Mouse (Mus musculus): ENCODE data around the gene Timm10. TPM values are rescaled to one million over a fixed set of nuclear protein-coding genes. Genes with fewer than 3 reads are reported as not detected.
"Not testable (repeated sequence)": the region's sequence is repeated elsewhere in the genome, so short reads cannot be mapped to it uniquely, and the experiment has no call there.

Gene Timm10
- 10 to 100 TPM; 45.2 to 52.3 (median 46.5) TPM for total RNA-seq (2022)

DNA sequence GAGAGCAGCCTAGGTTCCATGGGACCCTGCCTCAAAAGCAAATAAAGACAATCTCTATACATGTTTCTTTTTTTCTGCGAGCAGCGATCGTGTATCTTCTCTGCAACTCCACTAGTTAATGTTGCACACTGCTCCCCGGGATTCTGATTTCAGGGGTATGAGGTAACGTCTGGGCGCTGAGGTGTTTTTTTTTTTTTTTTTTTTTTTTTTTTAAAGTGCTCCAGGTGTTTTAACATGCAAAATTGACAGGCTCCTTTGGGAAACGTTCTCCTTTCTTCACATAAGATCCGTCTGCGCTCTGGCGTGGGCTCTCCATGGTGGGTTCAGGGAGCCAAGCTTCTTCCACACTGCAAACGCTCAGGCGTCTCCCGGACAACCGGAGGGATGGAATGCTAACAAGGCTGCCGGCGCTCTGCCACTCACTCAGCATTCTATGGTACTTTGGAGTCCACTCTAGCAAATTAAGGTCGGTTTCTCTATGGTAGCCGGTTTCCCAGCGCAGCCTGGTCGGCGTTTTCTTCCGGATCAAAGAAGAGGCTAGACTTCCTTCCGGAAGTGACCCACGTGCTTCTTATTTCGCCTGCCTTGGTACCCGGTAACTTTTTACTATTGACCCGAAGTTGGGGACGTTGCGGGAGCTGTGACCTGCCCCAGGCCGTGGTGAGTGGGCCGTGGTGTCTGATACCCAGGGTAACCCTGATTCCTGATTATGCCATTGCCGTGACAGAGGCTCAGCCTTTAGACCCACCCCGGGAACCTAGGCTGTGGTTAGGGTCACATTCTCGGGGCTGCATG is at the start of gene Timm10:
Gene Timm10 (plus strand): TSS at position 510 of the 795 bp plus-strand sequence.
- DNase-seq (ENCODE audit: low spot score in 2 of 2) = peak; percentile 71 to 92

DNA sequence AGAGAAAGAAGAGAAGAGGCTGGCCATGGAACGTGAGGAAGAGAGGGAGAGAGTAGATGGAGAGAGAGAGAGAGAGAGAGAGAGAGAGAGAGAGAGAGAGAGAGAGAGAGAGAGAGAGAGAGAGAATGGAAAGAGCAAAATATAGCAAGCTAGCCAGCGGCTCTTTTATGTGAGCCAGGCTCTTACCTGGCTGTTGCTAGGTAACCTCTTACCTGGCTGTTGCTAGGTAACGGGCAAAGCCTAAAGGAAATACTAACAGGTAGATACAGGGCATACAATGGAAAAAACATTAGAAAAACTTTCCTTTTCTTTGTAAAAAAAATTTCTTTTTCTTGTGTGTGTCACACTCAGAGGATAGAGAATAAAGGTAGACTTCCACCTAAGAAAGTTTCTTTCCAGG is 49.1 kb upstream of the Timm10 start:
- DNase-seq (ENCODE audit: low spot score in 2 of 2) = no peak

DNA sequence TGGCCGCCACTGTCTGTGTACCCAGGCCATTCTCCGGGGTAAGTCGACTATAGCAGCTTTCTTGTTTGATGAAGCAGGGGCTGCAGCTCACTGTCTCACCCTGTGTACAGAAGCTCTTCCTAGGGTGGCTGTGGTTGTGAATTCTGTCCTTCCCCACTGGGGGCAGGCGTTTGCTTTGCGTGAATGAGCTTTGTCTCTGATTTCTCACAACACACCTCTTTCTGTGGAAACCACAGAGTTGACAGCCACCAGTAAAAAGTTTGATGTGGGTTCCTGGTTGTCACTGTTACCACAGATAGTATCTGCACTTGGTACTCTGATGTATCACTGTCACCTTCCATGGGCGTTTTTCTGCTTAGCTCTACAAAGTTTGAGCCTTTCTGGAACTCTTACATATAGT is 47.6 kb upstream of the Timm10 start:
- no peak for DNase-seq (ENCODE audit: low spot score in 2 of 2)

DNA sequence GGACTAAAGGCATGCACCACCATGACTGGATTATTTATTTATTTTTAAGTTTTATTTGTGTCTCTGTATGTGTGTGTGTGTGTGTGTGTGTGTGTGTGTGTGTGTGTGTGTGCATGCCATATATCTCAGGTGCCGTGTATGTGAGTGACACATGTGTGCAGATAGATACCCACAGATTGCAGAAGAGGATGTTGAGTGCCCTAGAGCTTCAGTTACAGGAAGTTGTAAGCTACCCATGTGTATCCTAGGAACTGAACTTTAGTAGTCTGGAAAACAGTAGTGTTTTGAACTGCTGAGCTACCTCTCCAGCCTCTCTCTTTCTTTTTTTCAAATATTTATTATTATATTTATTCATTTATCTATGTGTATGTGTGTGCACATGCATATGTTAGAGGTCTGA is 43.5 kb upstream of the Timm10 start:
- DNase-seq (ENCODE audit: low spot score in 2 of 2) = no peak

DNA sequence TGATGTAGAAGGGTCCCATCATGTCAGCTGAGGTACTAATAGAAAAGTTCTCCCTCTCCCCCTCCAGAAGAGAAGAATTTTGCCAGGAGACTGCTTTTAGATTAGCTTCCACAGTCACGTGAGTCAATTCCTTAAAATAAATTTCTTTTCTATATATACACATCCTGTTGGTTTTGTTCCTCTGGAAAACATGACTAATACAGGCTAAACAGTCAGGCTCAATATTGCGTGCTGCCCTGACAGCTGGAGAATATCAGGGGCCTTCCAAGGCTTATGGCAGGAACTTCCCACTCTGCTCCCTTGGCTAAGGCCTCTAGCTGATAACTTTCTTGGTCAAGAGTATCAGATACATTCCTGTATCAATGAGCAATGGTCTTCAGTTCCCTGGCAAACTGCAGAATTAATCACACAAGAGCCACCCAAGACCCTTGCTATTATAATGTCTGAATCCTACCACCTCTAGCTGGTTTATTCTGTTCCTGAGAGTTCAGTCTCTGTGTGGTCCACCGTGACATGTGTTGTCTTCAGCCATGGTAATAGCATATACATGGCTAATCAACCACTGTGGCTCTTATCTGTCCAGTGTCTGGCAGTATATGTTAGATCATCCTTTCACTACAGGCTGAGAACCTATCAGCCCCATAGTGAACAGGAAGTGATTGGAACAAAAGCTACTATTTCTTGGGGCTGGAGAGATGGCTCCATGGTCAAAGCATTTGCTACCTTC is 42.8 kb upstream of the Timm10 start:
- DNase-seq (ENCODE audit: low spot score in 2 of 2) = no peak

DNA sequence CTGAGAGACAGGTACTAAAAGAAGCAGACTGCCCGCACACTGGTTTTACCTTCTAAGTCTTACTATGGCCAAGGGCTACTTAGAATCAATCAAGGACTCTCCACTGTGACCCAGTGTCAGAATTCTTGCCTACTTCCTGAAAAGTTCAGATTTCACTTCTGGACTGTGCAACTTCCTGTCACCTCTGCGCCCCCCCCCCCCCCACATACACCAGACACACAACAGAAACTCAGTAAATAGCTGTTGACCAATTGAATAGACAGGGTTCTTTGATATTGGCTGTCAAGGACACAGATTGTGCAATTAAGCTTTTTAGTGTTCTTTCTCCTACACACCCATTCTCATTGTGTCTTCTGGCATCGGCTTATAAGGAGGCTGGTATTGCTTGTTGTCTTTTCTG is 38.5 kb upstream of the Timm10 start:
- no peak for DNase-seq (ENCODE audit: low spot score in 2 of 2)

DNA sequence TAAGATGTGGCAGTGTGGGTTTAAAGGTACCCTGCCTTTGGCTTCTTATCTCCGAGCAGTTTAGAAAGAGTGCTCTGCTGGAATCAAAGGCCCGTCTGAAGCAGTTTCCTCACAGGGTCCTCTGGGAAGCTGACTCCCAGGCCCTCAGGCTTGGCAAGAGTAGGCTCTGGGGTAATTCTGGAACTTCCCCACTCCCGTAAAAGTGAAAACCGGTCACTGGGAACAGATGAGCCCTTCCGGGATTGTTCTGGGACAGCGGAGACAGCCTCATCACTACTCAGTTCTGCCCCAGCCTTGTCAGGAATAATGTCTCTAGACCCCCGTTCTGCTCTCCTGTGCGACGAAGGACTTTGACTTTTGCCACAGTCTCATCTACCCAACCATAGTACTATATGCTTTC is 36.4 kb upstream of the Timm10 start:
- DNase-seq (ENCODE audit: low spot score in 2 of 2) = no peak

DNA sequence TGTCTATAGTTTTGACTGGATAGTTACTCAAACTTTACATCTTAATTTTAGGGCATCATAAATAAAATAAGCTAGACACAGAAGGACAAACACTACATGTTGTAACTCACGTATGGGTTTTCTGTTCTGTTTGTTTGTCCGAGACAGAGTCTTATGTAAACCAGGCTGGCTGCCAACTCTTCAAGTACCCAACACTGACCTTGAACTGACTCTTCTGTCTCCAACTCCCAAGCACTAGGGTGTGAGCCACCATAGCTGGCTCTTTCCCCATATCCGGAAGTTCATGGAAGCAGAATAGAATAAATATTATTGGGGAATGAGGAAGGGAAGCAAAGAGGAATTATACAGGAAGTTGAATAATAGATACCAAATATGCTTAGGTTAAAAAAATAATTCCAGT is 34.3 kb upstream of the Timm10 start:
- no peak for DNase-seq (ENCODE audit: low spot score in 2 of 2)

DNA sequence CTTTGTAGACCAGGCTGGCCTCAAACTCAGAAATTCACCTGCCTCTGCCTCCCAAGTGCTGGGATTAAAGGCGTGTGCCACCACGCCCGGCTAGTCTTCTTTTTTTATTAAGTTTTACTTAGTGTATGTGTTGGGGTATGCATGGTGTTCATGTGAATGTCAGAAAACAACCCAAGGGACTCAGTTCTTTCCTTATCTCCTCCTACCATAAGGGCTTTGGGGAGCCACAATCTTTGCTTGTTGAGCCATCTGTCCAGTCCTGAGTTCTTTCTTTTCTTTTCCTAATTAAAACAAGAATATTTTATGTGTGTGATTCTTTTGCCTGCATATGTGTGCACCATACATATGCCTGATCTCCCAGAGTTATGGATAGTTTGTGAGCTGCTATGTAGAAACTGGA is 33.6 kb upstream of the Timm10 start:
- DNase-seq (ENCODE audit: low spot score in 2 of 2) = no peak

DNA sequence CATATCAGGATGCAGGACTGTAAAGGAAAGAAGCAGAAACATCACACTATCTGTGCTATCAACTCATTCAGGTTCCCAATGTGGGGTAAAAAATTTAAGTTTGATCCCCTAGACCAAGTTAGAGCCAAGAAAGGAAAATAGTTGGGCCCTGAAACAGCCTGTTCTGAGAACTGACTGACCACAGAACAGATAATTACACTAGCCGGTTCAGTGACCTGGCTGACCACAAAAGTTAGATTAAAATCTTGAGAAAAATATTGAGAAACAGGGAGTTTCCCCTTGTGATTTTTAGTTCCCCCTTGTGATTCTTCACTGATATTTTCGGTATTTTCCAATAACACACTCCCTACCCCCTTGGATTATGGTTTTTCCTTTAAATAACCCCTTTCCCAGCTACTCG is 32.9 kb upstream of the Timm10 start:
- DNase-seq (ENCODE audit: low spot score in 2 of 2) = no peak

DNA sequence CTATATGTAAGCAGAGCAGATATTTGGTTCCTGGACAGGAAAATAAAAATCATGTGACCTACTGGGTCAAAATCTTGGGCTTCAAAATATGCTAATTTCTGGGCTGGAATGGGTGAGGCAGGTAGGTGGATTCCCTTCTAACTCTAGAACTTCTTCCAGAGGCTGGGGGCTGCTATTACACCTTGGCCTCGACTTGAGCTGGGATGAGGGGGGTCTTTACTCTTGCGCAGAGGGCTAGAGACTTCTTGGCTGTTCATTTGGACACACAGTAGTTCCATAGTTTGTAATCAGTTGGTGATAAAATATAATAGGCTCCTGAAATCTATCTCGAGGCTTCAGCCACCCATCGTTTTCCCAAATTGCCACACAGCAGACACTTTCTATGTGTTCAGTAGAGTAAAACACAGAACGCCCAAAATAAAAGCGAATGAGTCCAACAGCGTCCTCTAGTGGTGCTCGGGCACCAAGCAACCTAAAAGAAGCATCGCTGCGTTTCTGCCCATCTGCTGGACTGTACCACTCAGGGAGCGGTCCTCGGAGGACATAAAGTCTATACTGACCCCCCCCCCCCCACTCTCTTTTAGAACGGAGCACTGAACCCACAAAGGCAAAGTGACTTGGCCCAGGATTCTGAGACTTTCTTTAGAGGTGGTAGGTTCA is 28.8 kb upstream of the Timm10 start:
- peak; percentile 68 to 75 for DNase-seq (ENCODE audit: low spot score in 2 of 2)

DNA sequence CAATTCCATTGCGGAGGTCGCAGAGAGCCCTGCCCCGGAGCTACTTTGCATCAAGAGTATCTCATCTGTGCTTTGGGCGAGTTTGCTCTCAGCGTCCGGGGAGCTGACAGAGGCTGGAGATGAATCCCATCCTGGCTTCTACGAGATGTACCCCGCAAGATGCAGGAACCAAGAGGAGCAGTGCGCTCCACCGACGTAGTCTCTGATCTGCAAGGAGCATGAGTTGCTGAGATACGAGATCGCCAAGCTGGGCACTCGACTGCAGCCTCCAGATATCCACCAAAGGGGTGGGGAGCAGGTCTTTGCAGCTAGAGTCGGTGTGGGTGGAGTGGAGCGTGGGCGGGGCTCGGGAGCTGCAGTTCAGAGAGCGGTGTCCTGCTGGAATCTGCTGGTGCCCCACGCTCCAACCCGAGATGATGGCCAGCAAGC is 28.3 kb upstream of the Timm10 start, which contains the start of gene Ube2l6:
Gene Ube2l6 (plus strand): TSS at position 336 of the 429 bp plus-strand sequence.
- peak; percentile 49 to 77 for DNase-seq (ENCODE audit: low spot score in 2 of 2)

DNA sequence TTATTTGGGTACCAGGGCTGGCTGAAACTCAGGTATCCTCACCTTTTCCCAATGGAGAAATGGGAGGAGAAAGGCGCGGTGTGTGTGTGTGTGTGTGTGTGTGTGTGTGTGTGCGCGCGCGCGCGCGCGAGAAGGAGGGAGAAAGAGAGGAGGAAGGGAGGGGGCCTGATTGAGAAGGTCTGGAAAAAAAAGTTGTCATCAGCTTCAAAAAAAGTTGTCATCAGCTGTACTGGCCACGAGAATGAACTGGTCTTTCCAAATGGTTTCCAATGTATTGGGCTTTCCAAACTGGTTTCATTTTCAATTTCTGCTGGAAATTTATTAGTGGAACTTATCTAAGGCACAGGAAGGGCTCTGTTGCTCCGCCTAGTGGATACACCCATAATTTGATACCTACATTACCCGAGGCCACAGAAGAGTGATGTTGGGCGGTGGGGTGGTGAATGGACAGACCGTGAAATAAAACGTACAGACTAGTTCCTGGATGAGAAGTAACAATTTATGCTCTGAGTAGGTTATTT is 27.7 kb upstream of the Timm10 start:
- peak; percentile 31 to 42 for DNase-seq (ENCODE audit: low spot score in 2 of 2)

DNA sequence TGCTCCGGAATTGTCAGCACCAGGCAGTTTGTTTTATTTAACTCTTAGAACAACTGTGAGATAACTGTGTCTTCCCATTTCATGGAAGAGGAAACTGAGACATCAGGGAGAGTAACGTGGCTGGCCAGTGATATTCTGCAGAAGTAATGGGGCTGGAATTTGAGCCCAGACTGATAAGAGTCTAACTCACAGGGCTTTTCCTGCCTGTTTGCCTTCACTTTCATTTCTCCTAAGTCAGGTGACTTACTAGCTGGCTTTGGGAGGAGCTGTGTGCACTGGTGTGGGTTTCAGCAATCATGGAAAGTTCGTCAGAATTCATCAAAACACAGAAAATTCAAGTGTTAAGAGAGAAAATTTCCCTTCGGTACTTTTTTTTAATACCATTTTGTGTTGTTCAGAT is 26.5 kb upstream of the Timm10 start:
- no peak for DNase-seq (ENCODE audit: low spot score in 2 of 2)

DNA sequence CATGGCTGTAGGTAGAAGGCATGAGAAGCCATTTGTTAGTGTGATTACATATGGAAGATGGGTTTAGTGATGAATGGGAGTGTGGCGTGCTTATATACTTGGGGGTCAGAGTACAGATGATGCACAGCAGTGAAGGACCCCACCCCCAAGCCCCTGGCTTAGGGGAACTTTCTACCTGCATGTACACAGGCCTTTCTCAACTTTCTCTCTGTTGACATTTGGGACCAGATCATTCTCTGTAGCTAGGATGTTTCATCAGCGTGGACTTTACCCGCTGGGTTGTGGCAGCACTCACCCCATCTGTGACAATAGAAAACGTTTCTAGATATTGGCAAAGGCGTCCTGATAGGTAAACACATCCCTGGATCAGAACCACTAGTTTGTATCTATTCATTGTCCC is 25.6 kb upstream of the Timm10 start:
- DNase-seq (ENCODE audit: low spot score in 2 of 2) = not testable (repeated sequence)

DNA sequence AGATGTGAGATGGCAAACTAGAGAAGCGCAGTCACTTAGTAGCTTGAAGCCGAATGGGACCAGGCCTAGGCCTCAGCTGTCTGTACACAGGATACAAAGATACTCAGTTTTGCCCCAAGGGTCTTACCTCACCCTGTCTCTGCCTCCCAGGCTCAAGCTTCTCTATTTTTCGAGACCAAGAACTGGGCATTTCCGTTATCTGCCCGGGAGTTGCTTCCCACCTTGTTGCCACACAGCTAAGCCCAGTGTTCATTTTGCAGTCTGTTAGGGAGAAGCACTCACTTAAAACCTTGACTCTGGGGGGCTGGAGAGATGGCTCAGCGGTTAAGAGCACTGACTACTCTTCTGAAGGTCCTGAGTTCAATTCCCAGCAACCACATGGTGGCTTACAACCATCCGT is 22.8 kb upstream of the Timm10 start:
- no peak for DNase-seq (ENCODE audit: low spot score in 2 of 2)

DNA sequence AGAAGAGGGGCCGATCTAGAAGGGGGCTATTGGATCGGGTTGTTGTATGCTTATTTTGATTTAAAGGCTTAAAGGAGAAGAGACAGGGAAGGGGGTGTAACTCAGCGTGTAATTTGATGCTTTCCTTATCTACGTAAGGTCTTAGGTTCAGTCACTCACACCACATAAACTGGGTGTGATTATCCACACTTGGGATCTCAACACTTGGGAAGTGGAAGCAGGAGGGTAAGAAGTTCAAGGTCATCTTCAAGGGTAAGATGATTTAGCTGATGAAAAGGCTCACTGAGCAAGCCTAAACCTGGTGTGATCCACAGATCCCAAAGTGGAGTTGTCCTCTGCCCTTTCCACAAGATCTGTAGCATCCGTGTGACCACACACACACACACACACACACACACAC is 20.3 kb upstream of the Timm10 start:
- DNase-seq (ENCODE audit: low spot score in 2 of 2) = no peak

DNA sequence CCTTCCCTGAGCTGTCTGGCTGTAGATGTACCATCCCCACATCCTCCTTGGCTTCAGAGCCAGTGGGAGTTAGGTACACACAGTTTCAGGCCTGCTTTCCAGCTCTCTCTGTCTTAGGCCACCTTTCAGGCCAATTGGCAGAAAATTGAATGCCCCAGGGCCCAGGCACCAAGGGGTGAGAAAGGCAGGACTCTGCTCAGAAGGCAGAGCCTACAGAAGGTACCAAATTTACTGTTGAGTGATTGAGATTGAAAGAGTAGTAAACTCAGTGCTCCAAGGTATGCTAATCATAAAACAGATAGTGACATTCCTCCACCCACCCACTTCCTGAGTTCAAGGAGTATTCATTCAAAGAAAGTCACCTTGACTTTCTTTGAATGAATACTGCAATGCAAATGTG is 17.5 kb upstream of the Timm10 start:
- no peak for DNase-seq (ENCODE audit: low spot score in 2 of 2)

DNA sequence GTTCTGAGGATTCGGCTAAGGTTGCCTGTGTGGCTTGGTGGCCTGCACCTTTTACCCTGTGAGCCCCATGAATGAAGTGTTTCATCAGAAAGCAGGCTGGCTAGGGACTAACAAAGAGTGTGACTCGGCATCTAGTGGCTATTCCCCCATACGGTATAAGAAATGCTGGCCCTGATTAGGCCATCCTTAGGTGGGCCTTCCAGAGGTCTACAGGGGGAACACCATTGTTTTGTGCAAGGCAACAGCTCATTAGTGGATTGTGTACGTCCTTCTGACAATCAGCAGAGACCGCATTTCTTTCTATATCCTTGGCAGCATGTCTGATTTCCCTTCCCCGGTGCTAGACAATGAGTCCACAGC is 16.3 kb upstream of the Timm10 start:
- no peak for DNase-seq (ENCODE audit: low spot score in 2 of 2)

DNA sequence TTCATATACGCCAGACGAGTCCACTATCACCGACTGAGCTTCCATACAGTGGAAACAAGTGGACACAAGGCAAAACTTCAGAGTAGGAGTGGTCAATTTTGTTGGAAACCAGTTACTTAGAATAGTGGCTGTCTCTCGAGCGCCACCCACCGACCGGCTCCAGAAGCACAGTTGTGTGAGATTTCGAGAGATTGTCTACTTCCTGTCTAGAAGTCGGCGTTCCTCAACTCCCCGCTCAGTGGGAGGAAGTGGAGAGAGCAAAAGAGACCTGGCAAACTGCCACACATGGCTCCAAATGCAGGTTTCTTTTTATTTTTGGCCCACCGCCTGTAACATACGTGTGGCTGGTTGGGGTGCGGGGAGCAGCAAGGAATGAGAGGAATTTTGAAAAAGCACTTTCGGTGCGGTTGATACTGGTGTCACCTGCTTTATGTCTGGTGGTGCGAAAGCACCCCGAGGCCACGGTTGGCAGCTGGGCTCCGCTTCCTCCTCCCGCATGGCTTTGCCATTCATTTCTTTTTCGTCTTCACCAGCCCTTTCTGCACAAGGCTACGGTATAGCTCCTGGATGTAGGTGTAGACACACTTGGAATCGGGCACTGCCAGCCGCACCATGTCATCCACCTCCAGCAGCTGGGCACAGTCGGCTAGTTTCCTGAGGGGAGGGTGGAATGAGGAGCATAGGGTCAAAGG is 15.8 kb upstream of the Timm10 start:
- peak; percentile 84 to 85 for DNase-seq (ENCODE audit: low spot score in 2 of 2)

DNA sequence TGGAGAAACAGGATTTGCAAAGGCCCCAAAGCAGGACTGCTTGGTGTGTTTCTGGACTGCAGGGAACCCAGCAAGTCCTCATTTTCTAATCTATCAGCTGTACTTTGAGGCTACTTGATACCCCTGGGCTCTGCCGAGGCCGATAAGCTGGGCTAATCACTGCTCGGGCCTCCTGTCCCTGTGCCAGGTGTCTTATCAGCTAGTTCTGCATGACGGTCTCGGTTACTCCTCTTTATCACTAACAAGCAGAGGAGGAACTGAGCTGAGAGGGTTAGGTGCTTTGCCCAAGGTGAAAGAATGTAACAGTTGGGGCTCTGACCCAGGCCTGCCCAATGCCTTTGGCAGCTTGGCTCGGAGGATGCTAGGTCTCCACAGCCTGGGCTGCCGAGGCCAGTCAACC is 14.9 kb upstream of the Timm10 start:
- DNase-seq (ENCODE audit: low spot score in 2 of 2) = no peak

DNA sequence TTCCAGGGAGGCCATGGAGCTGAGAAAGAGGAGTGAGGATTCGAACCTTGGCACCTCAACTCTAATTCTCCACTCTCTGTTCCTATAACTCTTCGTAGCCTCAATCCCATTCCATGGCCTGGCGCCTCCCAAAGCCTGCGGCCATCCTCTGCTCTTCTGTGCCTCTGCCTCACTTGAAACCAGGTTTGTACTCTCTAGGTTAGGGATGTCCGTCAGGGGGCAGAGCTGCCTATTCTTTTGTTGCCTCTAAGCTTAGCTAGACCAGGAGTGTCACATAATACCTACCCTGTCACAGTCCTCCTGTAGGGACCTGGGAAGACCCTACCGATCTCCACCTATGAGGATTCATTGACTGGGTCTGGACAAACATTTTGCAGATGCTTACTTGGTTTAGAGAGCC is 14.1 kb upstream of the Timm10 start:
- no peak for DNase-seq (ENCODE audit: low spot score in 2 of 2)

All from left cerebral cortex, adult 8-10 months (tissue).